Mouse (Mus musculus): ENCODE data around the gene Mrpl44.
A peak's percentile ranks its signal among the peaks of the same experiment; 100 is the strongest.

The Mrpl44 gene

GRCm38 (mm10) chr1:79759006-79759405 lies 16.8 kb upstream of the Mrpl44 start:
- no peaks in the 10 kb centered on the region; the same call in 1 of the 2 replicates for H3K27me3 ChIP-seq (ENCODE audit: insufficient read depth, low read length)
- no peaks in the 10 kb centered on the region for H3K9me3 ChIP-seq (ENCODE audit: low read length)
- H3K4me3 ChIP-seq (replicated peaks; ENCODE audit: low read length) = no peak overlapping the region
- no peak for TF ChIP-seq POU5F1 (IDR thresholded peaks at IDR 0.05; ENCODE audit: borderline replicate concordance, low read length)
- no peak for TF ChIP-seq NANOG (IDR thresholded peaks at IDR 0.05; ENCODE audit: borderline replicate concordance, low read length)
- no peak for TF ChIP-seq CTCF (conservative IDR thresholded peaks at IDR 0.05; ENCODE audit: low read length)
- H3K4me1 ChIP-seq (replicated peaks; ENCODE audit: low read depth, low read length) = peaks cover 11% of the 10 kb centered on the region
- H3K36me3 ChIP-seq (ENCODE audit: insufficient read depth, low read length) = peaks cover 3% of the 10 kb centered on the region; the same call in 1 of the 2 replicates

GRCm38 (mm10) chr1:79759436-79759972 lies 16.3 kb upstream of the Mrpl44 start:
- Histone ChIP-seq H3K36me3 (ENCODE audit: insufficient read depth, low read length) (peaks cover 3% of the 10 kb centered on the region; the same call in 1 of the 2 replicates), H3K4me1 (replicated peaks; ENCODE audit: low read depth, low read length) (peaks cover 11% of the 10 kb centered on the region), H3K27me3 (ENCODE audit: insufficient read depth, low read length) (no peaks in the 10 kb centered on the region; the same call in 1 of the 2 replicates), H3K4me3 (replicated peaks; ENCODE audit: low read length) (no peak overlapping the region), H3K9me3 (ENCODE audit: low read length) (no peaks in the 10 kb centered on the region)
- TF ChIP-seq CTCF (conservative IDR thresholded peaks at IDR 0.05; ENCODE audit: low read length) (no peak), NANOG (IDR thresholded peaks at IDR 0.05; ENCODE audit: borderline replicate concordance, low read length) (no peak), POU5F1 (IDR thresholded peaks at IDR 0.05; ENCODE audit: borderline replicate concordance, low read length) (no peak)

GRCm38 (mm10) chr1:79760656-79761055 lies 15.2 kb upstream of the Mrpl44 start:
- H3K4me1 ChIP-seq (replicated peaks; ENCODE audit: low read depth, low read length) = peaks cover 11% of the 10 kb centered on the region
- TF ChIP-seq CTCF (conservative IDR thresholded peaks at IDR 0.05; ENCODE audit: low read length) = no peak

GRCm38 (mm10) chr1:79761106-79761916 lies 14.5 kb upstream of the Mrpl44 start:
- Histone ChIP-seq H3K4me1 (replicated peaks; ENCODE audit: low read depth, low read length) (peaks cover 11% of the 10 kb centered on the region), H3K27me3 (ENCODE audit: insufficient read depth, low read length) (no peaks in the 10 kb centered on the region; the same call in 1 of the 2 replicates), H3K4me3 (replicated peaks; ENCODE audit: low read length) (peak overlapping the region; percentile 89), H3K36me3 (ENCODE audit: insufficient read depth, low read length) (no peaks in the 10 kb centered on the region), H3K9me3 (ENCODE audit: low read length) (no peaks in the 10 kb centered on the region)
- TF ChIP-seq CTCF (conservative IDR thresholded peaks at IDR 0.05; ENCODE audit: low read length) (no peak), POU5F1 (IDR thresholded peaks at IDR 0.05; ENCODE audit: borderline replicate concordance, low read length) (no peak), NANOG (IDR thresholded peaks at IDR 0.05; ENCODE audit: borderline replicate concordance, low read length) (no peak)

More at GRCm38 (mm10) chr1:79760656-79761055, 15.2 kb upstream of the Mrpl44 start:
- Histone ChIP-seq H3K27me3 (ENCODE audit: insufficient read depth, low read length) (no peaks in the 10 kb centered on the region; the same call in 1 of the 2 replicates), H3K9me3 (ENCODE audit: low read length) (no peaks in the 10 kb centered on the region), H3K4me3 (replicated peaks; ENCODE audit: low read length) (peak overlapping the region; percentile 89), H3K36me3 (ENCODE audit: insufficient read depth, low read length) (peaks cover 3% of the 10 kb centered on the region; the same call in 1 of the 2 replicates)

- Histone ChIP-seq H3K36me3 (ENCODE audit: insufficient read depth, low read length) (no peaks in the 10 kb centered on the region), H3K27me3 (ENCODE audit: insufficient read depth, low read length) (no peaks in the 10 kb centered on the region; the same call in 1 of the 2 replicates), H3K9me3 (ENCODE audit: low read length) (no peaks in the 10 kb centered on the region), H3K4me3 (replicated peaks; ENCODE audit: low read length) (peak overlapping the region; percentile 89), H3K4me1 (replicated peaks; ENCODE audit: low read depth, low read length) (peaks cover 11% of the 10 kb centered on the region)
- TF ChIP-seq POU5F1 (IDR thresholded peaks at IDR 0.05; ENCODE audit: borderline replicate concordance, low read length) (no peak), NANOG (IDR thresholded peaks at IDR 0.05; ENCODE audit: borderline replicate concordance, low read length) (no peak), CTCF (conservative IDR thresholded peaks at IDR 0.05; ENCODE audit: low read length) (no peak)
Observed at GRCm38 (mm10) chr1:79761917-79762271, 13.9 kb upstream of the Mrpl44 start.

GRCm38 (mm10) chr1:79762282-79763250 lies 13.3 kb upstream of the Mrpl44 start:
- TF ChIP-seq POU5F1 (IDR thresholded peaks at IDR 0.05; ENCODE audit: borderline replicate concordance, low read length) (no peak), NANOG (IDR thresholded peaks at IDR 0.05; ENCODE audit: borderline replicate concordance, low read length) (no peak), CTCF (conservative IDR thresholded peaks at IDR 0.05; ENCODE audit: low read length) (no peak)
- H3K9me3 ChIP-seq (ENCODE audit: low read length) = no peaks in the 10 kb centered on the region
- H3K4me3 ChIP-seq (replicated peaks; ENCODE audit: low read length) = peak overlapping the region; percentile 89; the same call in 1 of the 2 replicates
- H3K4me1 ChIP-seq (replicated peaks; ENCODE audit: low read depth, low read length) = peaks cover 11% of the 10 kb centered on the region
- no peaks in the 10 kb centered on the region for H3K36me3 ChIP-seq (ENCODE audit: insufficient read depth, low read length)
- H3K27me3 ChIP-seq (ENCODE audit: insufficient read depth, low read length) = no peaks in the 10 kb centered on the region; the same call in 1 of the 2 replicates

- no peak overlapping the region for H3K4me3 ChIP-seq (replicated peaks; ENCODE audit: low read length)
- no peaks in the 10 kb centered on the region; the same call in 1 of the 2 replicates for H3K27me3 ChIP-seq (ENCODE audit: insufficient read depth, low read length)
- H3K36me3 ChIP-seq (ENCODE audit: insufficient read depth, low read length) = no peaks in the 10 kb centered on the region
- H3K9me3 ChIP-seq (ENCODE audit: low read length) = no peaks in the 10 kb centered on the region
- no peak for TF ChIP-seq POU5F1 (IDR thresholded peaks at IDR 0.05; ENCODE audit: borderline replicate concordance, low read length)
- TF ChIP-seq NANOG (IDR thresholded peaks at IDR 0.05; ENCODE audit: borderline replicate concordance, low read length) = no peak
- TF ChIP-seq CTCF (conservative IDR thresholded peaks at IDR 0.05; ENCODE audit: low read length) = no peak
- H3K4me1 ChIP-seq (replicated peaks; ENCODE audit: low read depth, low read length) = peaks cover 11% of the 10 kb centered on the region
Observed at GRCm38 (mm10) chr1:79764031-79764430, 11.8 kb upstream of the Mrpl44 start.

GRCm38 (mm10) chr1:79764483-79764882 lies 11.3 kb upstream of the Mrpl44 start:
- peaks cover 11% of the 10 kb centered on the region for H3K4me1 ChIP-seq (replicated peaks; ENCODE audit: low read depth, low read length)
- H3K27me3 ChIP-seq (ENCODE audit: insufficient read depth, low read length) = no peaks in the 10 kb centered on the region; the same call in 1 of the 2 replicates
- H3K4me3 ChIP-seq (replicated peaks; ENCODE audit: low read length) = no peak overlapping the region
- H3K36me3 ChIP-seq (ENCODE audit: insufficient read depth, low read length) = no peaks in the 10 kb centered on the region
- no peak for TF ChIP-seq POU5F1 (IDR thresholded peaks at IDR 0.05; ENCODE audit: borderline replicate concordance, low read length)
- no peak for TF ChIP-seq NANOG (IDR thresholded peaks at IDR 0.05; ENCODE audit: borderline replicate concordance, low read length)
- TF ChIP-seq CTCF (conservative IDR thresholded peaks at IDR 0.05; ENCODE audit: low read length) = no peak
- no peaks in the 10 kb centered on the region for H3K9me3 ChIP-seq (ENCODE audit: low read length)
